Mouse (Mus musculus) neutrophil, adult 5-6 weeks (primary cell): ENCODE results near the gene Sulf2. TPM values are rescaled to one million over a fixed set of nuclear protein-coding genes. Genes with fewer than 3 reads are reported as not detected.

Experiments used
- ATAC-seq: fragments of 151-379, 151-347 bp; 2 replicates; pipeline ENCODE4 v1.8.0; 2017; ENCODE audit warnings: mild to moderate bottlenecking, moderate TSS enrichment; ENCODE audit not compliant: insufficient number of reproducible peaks, poor library complexity, low FRiP score, severe bottlenecking; ENCODE audit errors: extremely low read depth
- total RNA-seq: library from RNA; stranded (forward); fragments of 200-1000 nt; gene quantifications from 2 replicates; pipeline ENCODE4 v1.2.3, GENCODE M21; 2017

The Sulf2 gene
- total RNA-seq, 1 experiment from 2014 or later, result 3.0 TPM

DNA sequence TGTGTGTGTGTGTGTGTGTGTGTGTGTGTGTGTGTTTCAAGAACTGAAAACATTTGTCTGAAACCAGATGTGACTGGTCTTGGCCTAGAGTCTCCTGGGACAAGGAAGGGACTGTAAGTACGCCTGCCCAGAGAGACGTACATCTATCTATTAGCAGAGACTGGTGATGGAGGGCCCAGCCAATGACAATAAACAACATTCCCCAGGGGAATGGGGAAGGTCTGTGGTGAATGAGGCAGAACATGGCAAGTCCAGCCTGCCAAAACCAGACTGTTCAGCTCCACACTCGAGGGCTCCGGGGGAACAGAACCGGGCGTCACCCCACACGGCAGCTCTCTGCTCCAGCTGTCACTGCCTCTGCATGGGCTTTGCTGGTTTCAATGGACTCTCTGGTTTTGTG is 52.6 kb downstream of the Sulf2 start:
- ATAC-seq, result no peak

DNA sequence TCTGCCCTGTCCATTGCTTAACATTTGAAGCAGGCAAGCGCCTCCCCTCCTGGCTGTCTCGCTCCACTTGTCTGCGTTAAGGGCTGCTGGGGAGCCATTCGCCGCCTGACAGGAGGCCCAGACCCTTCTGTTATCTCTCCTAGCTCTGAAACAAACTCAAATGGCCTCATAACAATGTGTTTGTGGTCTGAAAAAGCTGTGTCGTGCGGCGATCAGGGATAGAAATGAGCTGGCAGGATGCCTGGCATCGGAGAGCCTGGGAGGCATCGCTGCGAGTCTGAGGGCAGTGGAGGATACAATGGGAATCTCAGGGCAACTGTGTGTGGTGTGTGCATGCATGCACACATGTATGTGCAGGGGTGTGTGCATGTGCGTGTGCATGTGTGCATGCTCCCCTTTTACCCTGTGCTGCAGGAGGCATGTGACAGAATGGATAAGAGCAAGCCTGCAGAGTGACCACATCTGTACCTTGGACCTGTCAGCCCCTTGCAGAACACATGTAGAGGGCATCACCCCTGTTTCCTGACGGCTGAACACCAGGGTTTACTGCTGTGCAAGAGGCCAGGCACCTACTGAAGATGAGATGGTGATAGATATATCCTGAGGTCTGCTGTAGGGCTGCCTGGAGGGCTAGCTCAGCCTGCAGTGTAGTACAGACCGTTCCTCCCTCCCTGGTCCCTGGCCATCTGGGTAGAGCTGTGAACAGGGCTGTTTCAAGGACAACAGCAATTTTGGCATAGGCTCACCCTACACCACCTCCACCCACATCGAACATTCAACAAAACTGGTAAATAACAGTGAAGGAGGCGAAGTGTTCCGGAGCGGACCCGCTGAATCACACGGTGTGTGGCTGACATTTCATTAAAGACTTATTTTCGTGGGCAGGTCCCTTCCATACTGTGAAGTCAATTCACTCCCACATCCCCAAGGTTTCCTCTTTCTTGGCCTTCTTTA is 54.9 kb downstream of the Sulf2 start:
- ATAC-seq, result no peak

DNA sequence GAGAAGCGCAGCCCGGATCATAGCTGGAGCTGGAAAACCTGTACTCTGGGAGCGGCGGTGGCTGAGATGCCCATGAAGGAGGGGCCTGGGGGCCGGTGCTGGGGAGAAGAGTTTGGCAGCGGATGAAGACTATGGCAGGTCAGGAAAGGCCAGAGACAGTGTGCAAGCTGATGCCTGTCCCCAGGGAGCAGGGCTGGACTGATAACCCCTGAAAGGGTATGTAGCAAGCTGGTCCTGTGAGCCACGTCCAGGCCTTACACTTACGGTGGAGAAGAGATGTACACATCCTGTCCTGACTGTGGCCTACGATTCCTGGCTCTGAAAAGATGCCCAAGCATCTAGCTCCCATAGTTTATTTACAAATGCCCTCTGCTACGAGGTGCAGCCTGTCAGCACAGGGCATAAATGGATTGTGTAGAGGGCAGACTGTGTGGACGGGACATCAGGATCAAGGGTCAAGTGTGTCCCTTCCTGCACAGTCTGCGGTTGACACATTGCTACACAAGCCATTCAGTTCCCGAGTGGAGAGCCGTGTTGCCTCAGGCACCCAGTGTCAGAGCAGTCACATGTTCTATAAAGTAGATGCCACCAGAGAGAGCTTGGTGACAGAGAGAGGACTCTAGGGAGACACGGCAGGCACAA is 57.0 kb downstream of the Sulf2 start:
- no peak for ATAC-seq

DNA sequence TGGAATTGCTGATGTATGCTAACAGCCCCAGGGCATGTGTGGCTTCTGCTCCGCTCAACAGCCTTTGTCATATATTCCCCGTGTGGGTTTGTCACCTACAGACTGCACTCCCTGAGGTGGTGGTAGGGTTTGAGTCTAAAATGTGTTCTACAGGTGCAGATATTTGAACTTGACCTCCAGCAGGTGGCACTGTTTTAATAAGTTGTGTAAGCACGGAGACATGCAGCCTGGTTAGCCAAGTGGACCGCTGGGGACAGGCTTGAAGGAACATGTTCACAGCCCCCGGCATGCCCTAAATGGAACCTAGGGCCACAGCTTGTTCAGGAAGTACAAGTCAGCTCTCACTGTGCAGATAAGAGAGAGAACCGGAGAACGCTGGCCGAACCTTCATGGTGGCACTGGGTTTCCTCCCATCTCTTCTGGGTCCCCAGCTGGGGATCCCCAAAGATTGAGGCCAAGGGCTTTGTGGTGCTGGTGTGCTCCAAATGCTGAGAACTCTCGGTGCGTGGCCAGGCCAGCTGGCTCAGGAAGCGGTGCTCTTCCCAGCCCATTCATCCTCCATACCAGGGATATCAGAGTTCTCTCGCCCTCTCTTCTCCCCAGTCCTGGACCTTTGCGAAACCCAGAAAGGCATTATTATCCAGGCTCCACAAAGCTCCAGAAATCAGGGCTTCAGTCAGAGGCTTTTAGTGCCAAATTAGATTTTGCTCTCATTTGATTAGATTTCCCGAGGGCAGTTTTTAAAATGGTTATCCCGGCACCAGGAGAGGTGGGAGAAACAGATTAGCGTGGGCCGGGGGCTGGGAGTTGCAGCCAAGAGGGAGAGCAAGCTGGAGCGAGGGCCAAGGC is 57.8 kb downstream of the Sulf2 start:
- ATAC-seq, result no peak

DNA sequence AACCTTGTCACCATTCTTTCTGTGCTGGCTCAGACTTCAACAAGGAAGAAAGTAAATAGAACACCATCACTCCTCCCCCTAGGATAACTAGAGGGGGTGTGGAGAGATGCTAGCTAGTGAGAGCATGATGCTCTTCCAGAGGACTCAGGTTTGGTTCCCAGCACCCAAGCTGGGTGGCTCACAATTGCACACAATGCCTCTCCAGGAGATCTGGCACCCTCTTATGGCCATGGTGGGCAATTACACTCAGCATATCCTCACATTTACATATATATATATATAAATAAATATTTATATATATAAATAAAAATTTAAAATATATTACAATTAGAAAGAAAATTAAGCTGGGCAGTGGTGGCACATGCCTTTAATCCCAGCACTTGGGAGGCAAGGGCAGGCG is 58.6 kb downstream of the Sulf2 start:
- ATAC-seq, result no peak

GRCm38 (mm10) chr2:166096300-166096699 is 59.2 kb downstream of the Sulf2 start:
- ATAC-seq, result no peak

- ATAC-seq, result no peak
Observed at GRCm38 (mm10) chr2:166092412-166092811, 63.1 kb downstream of the Sulf2 start.

- ATAC-seq, result no peak
Observed at GRCm38 (mm10) chr2:166091599-166091998, 63.9 kb downstream of the Sulf2 start.

DNA sequence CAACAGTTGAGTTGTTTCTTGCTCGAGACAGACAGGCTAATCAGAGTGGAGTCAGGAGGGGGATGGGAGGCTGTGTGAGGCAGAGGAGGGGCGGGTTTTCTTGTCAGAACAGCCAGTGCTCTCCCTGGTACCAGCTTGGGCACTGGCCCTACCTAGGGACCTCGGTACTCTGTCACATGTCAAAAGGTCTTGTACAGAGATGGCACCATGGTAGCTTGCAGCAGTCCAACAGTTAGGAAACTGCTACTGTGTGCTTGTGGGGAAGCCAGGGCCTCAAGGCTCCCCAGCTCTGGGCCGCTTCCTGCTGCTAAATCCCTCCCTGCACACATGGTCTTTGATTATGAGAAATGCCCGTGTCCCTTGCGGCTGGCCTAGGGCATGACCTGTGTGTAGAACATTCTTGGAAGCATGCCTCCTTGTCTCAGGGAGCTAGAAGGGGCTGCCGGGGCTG is 65.3 kb downstream of the Sulf2 start:
- ATAC-seq, result no peak

DNA sequence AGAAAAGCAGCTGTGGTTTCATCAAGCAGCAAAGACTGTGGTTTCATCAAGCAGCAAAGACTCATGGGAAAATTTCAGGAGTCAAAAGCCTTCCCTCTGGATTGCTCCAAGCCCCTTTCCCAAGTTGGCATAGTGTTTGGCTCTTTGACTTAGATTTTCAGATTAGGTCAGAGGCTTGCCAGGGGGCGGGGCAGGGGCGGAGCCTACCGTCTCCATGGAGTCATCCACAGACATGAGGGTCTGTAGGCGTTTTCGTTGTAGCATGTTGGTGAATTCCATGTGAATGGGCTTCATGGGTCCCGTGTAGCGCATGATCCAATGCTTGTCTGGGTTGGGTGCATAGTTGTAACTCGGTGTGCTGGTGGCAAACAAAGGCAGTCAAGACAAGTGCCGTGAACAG is 66.5 kb downstream of the Sulf2 start:
- no peak for ATAC-seq

GRCm38 (mm10) chr2:166086457-166087233 is 68.8 kb downstream of the Sulf2 start:
- ATAC-seq, result no peak

GRCm38 (mm10) chr2:166085780-166086179 is 69.7 kb downstream of the Sulf2 start:
- ATAC-seq, result no peak

GRCm38 (mm10) chr2:166084964-166085363 is 70.5 kb downstream of the Sulf2 start:
- ATAC-seq, result peak; percentile 6; the same call in 1 of the 2 replicates

- no peak for ATAC-seq
Observed at GRCm38 (mm10) chr2:166084111-166084510, 71.4 kb downstream of the Sulf2 start.

GRCm38 (mm10) chr2:166083542-166084031 is 71.9 kb downstream of the Sulf2 start:
- ATAC-seq, result no peak

DNA sequence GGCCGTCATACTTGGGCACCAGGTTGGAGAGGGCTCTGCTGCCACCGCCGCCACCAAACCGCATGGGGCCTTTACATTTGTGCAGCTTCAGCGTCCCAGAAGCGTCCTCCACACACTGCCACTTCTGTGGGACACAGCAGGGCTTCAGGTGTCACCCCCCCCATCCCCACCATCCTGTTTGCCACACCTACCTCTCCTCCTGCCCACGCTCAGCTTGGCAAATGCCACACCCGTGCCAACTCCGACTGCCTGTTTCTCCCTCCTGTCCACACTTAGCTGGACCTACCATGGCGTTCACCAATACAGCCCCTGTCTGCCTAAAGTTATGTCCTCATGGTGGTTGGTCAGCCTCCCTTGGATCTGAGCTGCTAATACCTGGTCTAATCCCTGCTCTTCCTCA is 72.8 kb downstream of the Sulf2 start:
- ATAC-seq, result no peak

GRCm38 (mm10) chr2:166082193-166082592 is 73.3 kb downstream of the Sulf2 start:
- ATAC-seq, result peak; percentile 53; the same call in 1 of the 2 replicates

DNA sequence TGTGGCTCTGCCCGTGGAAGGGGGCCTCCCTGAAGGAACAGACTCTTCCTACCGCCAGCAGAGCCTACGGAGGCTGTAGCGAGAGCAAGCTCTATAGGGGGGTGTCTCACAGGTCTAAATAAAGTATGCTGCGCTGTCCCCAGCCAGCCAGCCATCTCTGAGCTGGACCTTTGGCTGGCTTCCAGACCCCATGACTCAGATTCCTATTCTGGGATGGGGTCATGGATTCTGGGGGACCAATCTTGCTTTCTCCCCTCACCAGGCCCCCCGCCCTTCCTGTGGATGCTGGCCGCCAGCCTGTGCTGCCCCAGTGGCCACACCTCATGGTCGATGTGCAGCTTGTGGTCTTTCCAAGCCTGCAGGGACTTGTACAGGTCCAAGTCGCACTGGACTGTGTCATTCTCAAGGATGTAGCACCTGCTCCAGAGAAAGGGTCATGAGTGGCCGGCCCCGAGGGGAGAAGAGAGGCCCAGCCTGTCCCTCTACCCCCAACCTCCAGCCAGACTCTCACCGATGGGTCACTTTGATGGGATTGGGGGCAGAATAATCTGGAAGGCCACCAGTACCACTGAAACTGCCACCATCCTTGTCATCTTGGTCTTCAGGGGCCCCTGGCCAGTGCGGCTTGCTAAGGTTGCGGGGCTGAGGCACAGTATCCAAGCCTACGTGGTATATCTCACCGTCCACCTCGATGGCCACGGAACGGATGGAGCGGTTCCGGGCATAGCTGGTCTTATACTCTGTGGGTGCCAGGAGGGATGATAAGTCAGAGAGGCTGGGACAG is 74.3 kb downstream of the Sulf2 start:
- ATAC-seq, result no peak
